Mouse (Mus musculus) common myeloid progenitor, adult 5-6 weeks (primary cell): ENCODE measurements at regions not wholly inside any gene's neighbourhood (a gene's known extent, or its start where the extent isn't known, plus 50 kb on each side); places are given as distances from the start of the nearest gene placed in this dataset.

Experiments
- ATAC-seq: replicated peaks from 2 replicates; pipeline ENCODE4 v1.8.0; 2016; ENCODE audit warnings: low read depth, mild to moderate bottlenecking, moderate TSS enrichment, inconsistent platforms; ENCODE audit not compliant: poor library complexity, severe bottlenecking

GRCm38 (mm10) chr4:120339371-120339770 is 52.2 kb upstream of the Foxo6 start:
- ATAC-seq, result no peak

- no peak for ATAC-seq
These were observed 53.5 kb upstream of the Foxo6 start for GRCm38 (mm10) chr4:120340686-120341085.

- 0 out of 2 replicates have a peak, but pooled peaks have one; percentile 25 for ATAC-seq
These were observed 54.8 kb upstream of the Foxo6 start for GRCm38 (mm10) chr4:120341933-120342332.

- no peak for ATAC-seq
These were observed 55.5 kb upstream of the Foxo6 start for GRCm38 (mm10) chr4:120342658-120343057.

- no peak for ATAC-seq
These were observed 58.7 kb upstream of the Foxo6 start for GRCm38 (mm10) chr4:120345676-120346465.

GRCm38 (mm10) chr4:120349841-120350240 is 55.2 kb upstream of the Scmh1 start:
- no peak for ATAC-seq

- no peak for ATAC-seq
These were observed 51.3 kb upstream of the Scmh1 start for GRCm38 (mm10) chr4:120353784-120354183.
